Mouse (Mus musculus) spleen, embryonic (tissue): ENCODE data around the gene Snx13.

Source experiments
- CTCF ChIA-PET: fragments of 350-600 bp; sonication (Branson Sonifier 250); formaldehyde crosslinking; loops from one replicate; lab custom pipeline; 2022; lab: Charles Lee

The Snx13 gene

DNA sequence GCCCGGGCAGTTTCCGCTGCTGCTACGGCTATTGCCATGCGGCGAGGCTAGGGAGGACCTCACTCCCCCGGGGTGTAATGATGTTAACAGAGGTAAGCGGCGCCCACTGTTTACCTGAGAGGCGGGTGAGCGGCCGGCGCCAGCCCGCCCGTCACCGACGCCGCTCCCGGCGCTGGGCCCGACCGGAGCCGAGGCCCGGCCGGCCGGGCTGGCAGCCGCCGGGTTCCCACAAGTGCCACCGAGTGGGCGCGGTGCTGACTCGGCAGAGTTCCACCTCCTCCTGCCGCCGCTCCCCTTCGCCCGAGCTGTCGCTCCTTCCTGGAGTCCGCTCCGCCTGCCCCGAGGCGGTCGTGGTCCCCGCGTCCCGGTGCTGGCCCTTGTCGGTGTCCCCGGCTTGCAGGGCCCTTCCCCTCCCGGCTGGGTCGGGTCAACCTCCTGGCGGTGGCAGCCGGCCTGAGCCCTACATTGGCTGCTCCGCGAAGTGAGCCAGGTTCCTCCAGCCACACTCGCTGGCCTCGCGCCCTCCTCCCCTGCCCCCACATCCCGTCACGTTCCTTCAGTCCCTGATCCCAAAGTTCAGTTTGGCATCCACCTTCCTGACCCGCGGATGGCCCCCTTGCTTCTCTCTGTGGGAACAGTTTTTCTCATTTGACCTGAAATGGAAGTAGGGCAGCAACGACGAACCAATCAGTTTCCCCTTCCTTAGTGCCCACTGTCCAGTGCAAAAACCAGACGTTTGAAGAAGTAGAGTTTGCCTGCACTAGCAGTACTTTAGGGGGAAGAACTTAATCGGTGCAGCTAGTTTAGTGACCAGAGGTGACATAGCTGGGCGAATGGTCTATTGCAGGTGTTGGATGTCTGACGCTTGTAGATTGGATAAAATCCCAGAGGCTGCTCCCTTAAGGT is 587 bp downstream of the Snx13 start:
- CTCF ChIA-PET: interaction anchor here (0.6 kb wide), 1 partner anchor 1624 kb away, joined by 4 read pairs; no protein-coding TSS in a partner anchor

GRCm38 (mm10) chr12:35048891-35049290 is 1.9 kb downstream of the Snx13 start:
- CTCF ChIA-PET: interaction anchor here (0.6 kb wide), 1 partner anchor 64 kb away, joined by 3 read pairs; the partner anchor contains the start of gene Prps1l1

DNA sequence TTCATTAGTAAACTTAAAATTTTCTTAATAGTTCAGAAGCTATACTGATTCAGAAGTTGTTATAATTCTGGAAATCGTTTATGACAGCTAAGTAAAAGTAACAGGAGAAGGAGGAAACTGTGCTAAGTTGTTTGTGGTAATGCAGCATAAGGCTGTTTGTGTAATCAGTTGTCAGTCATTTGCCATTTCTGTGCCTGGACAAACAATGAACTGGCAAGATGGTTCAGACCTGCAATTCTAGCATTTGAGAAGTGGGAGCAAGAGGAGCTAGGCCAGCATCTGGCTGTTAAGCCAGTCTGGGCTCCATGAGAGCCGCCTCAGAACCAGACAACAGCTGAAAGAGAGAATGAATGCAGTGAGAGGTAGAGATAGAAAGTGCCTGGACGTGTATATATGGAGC is 3.5 kb downstream of the Snx13 start:
- CTCF ChIA-PET: no interaction called here

- CTCF ChIA-PET: interaction anchor here (0.5 kb wide), 2 partner anchors 134 to 671 kb away, joined by 3 to 4 read pairs; no protein-coding TSS in a partner anchor
Observed at GRCm38 (mm10) chr12:35050964-35051758, 4.2 kb downstream of the Snx13 start.

DNA sequence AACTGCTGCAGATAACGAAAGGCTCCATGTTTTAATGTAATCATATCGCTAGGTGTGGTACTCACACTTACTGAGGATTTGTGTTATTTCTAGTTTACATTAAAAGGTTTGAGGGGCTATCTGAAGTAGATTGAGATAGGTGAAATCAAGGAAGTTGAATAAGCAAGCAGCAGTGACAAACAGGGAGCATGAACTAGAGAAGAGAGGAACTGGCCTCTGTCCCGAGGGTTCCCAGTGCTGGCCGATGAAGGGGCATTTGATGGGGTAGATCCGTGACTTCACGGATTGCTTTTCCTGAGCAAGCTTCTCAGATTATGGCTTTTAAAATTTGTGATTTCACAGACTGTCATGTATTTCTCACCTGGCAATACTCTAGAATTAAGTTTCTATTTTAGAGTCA is 7.4 kb downstream of the Snx13 start:
- CTCF ChIA-PET: no interaction called here

GRCm38 (mm10) chr12:35055114-35056095 is 8.4 kb downstream of the Snx13 start:
- CTCF ChIA-PET: interaction anchor here (0.7 kb wide), 1 partner anchor 93 kb away, joined by 5 read pairs; no protein-coding TSS in a partner anchor

DNA sequence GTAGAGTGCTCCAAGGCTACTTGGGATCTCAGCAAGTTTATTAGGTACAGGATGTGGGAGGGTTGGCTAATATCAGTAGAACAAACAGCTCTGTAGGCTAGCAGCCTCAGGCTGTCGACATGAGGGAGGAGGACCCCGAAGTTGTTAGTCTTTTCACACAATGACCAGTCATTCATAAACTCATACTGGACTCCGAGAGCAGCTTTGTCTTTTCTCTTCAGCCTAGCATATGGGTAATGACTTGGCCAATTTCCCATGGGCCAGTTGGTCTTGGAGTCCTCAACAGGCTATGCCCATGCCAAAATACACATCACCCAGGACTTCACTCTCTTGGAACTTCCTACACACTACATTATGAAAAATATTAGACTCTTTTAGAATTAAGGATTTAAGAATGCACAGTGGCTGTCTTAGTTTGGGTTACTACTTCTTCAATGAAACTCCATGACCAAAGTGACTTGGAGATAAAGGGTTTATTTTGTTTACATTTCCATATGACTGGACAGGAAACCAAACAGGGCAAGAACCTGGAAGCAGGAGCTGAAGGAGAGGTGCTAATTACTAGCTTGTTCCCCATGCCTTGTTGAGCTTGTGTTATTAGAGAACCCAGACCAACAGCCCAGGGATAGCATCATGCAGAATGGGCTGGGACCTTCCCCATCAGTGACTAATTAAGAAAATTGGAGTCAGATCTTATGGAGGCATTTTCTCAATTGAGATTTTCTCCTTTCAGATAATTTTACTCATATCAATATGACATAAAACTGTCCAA is 16.9 kb downstream of the Snx13 start:
- CTCF ChIA-PET: no interaction called here

DNA sequence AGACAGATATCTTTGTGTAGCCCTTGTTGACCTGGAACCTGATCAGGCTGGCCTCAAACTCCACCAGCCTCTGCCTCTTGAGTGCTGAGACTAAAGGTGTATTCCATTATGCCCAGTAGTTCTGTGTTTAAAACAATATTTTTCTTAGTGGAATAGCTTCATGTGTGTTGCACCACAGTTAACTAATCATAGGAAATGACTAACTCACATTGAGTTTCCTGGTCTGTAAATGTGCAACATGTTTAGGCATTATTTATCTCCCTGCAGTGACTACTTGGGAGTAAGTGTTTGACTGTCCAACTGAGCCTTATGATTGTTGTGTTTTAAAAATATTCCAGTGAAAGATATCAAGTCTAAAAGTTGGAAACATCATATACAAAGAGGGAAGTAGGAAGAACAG is 20.6 kb downstream of the Snx13 start:
- CTCF ChIA-PET: interaction anchor here (0.6 kb wide), 2 partner anchors 65 to 100 kb away, joined by 3 to 9 read pairs; no protein-coding TSS in a partner anchor

DNA sequence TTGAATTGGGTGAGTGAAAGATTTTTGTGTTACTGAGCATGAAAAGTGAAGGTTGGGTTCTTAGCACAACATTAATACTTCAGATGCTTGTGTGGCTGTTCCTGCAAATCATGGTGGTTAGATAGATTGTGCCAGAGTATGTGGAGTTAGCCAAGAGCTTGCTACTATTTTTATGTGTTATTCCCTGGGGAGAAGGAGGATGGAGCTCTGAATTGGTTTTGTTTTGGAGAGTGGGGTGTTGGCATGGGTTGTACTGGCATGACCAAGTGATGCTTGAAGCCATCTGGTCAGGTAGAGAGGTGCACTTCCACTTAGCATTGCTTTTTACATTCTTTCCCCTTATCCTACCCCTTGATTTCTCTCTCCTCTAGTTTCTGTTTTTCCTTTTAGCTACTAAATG is 24.4 kb downstream of the Snx13 start:
- CTCF ChIA-PET: interaction anchor here (0.6 kb wide), 1 partner anchor 94 kb away, joined by 3 read pairs; no protein-coding TSS in a partner anchor

- CTCF ChIA-PET: no interaction called here
Observed at GRCm38 (mm10) chr12:35072178-35072577, 25.2 kb downstream of the Snx13 start.

DNA sequence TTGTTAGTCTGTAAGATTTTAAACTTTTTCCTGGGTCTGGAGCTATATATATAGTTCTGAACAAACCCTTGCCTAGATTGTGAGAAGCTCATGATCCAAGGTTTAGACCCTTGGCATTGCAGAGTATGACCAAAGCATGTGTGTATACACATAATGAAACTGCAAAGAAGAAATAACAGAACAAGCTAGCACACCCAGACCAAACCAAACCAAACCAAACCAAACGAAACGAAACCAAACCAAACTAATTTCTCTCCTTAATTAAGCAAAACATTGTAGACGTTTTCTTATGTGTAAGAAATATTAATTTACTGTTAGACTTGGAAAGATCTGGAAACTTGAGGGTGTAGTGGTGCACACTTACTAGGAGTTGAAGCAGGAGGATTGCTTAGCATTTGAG is 29.0 kb downstream of the Snx13 start:
- CTCF ChIA-PET: no interaction called here

DNA sequence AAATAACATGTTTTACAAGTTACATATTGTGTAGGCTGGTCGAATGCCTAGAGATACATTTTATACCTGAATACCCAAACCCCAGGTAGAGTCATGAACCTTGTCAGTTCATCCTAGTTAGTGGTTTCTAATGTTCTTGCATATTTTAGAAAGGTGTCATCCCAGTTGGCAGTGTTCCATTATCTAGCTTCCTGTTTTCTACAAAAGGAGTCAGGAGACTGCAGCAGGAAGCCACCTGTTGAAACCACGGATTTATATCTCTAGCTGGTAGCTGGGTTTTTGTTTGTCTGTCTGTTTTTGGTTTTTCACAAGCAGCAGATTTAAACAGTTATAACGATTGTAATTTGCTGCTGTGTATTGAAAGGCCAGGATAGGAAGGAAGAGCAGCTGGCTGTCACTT is 76.6 kb downstream of the Snx13 start:
- CTCF ChIA-PET: no interaction called here

DNA sequence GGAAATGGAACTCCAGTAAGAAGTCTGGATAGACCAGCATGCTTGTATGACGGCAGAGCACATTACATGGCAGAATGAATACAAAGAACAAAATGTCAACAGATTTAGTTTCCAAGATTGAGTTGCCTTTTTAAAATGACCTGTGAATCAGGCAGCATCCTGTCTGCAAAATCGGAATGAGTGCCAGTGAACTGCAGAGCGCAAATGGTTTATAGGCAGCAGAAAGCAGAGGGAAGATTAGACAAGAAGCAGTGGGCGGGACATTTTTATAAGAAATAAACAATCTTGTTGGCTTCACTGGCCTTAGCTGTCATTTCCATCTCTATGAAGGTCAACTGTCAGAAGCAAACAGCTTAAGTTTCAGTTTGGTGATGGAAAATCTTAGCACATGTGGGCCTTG is 106.2 kb downstream of the Snx13 start:
- CTCF ChIA-PET: no interaction called here

DNA sequence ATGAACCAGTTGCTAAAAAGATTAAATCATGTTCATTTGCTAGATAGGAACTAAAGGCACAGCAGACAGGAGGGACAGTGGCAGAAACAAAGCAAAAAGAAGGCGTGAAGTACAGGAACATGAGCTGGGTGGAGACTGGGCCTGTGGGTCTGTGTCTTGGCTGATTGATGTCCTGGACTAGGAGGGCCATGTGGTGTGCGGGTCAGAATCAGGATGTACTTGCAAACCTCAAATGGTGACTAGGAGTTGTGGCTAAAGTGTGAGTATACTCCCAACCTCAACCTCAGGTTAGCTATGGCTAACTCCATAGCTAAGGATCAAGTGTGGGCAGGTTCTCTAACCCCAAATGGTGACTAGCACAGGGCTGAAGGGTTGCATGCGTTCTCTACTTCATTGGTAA is 107.2 kb downstream of the Snx13 start:
- CTCF ChIA-PET: no interaction called here

GRCm38 (mm10) chr12:35157237-35157636 is 110.3 kb downstream of the Snx13 start:
- CTCF ChIA-PET: no interaction called here

GRCm38 (mm10) chr12:35161690-35162089 is 114.7 kb downstream of the Snx13 start:
- CTCF ChIA-PET: no interaction called here

DNA sequence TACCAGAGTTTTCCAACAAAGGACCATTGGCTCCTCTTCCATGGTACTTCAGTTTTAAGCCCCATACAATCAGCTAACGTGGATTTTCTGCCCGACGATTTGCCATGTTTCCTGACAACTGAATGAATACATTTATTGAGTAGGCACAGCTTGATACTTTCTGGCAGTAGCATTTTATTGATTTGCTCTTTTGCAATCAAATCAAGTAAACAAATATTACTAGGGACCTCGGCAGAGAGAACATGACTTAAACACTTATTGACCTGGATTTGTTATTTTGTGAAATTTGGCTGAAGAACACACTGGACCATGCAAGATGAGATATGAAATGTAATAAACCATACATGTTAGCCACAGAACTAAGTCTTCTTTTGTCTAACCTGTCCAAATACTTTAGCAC is 123.3 kb downstream of the Snx13 start:
- CTCF ChIA-PET: no interaction called here

DNA sequence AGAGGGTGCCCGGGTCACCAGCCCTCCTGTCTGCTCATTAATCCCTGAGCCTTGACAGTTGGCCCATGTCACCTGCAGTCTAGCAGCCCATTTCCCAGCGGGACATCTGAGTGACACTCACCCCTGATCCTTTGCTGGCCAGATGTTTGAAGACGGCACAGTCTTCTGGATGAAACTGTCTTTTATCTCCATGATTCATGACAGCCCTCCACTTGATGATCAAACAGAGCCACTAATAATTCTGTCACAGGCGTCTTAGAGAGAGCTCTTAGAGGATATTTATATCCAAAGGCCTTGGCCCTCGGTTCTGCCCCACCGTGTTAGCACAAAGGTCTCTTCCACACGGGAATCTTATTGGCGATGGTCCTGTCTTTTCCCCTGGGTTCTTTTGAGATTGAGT is 129.0 kb downstream of the Snx13 start:
- CTCF ChIA-PET: no interaction called here

- CTCF ChIA-PET: no interaction called here
Observed at GRCm38 (mm10) chr12:35176628-35177027, 129.6 kb downstream of the Snx13 start.

DNA sequence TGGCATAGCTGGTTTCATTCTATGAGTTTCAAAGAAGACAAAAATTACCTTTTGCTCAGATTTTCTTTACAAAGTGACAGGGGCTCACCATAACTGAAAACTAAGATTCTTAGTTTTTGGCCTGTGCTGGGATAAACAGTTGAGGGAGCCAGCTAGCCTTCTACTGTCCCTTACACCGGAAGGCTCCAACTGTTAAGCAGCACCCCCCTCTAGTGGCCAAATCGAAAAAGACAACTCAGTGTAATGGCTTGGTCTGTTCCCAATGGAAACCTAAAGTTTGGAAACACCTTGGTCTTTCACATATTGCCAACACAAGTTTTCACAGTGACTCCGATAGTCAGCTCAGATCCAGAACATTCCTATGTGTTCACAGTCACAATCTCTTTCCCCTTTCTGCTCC is 135.7 kb downstream of the Snx13 start:
- CTCF ChIA-PET: no interaction called here
